Mouse (Mus musculus) large intestine, adult 2 months (tissue): ENCODE measurements around the gene Gramd2. TPM values are rescaled to one million over a fixed set of nuclear protein-coding genes. Genes with fewer than 3 reads are reported as not detected.

ENCODE experiments used
- DNase-seq: peaks from one replicate; pipeline ENCODE4 v3.0.0-alpha.2; 2012; ENCODE audit warnings: low read depth, low spot score
- whole genome bisulfite sequencing: fragments of 180-500 bp; shearing (Covaris S2); methylation state at CpG from one replicate; pipeline ENCODE4 v1.1.7; 2018; 5-methylcytosine and 5-hydroxymethylcytosine counted together
- polyA plus RNA-seq: library from polyadenylated mRNA; depleted of rRNA; stranded (reverse); fragments of >200 nt; gene quantifications from 2 replicates; pipeline ENCODE4 v1.2.3, GENCODE M21; 2012

Gramd2 gene
- polyA plus RNA-seq, 1 experiment = 3.7 TPM

GRCm38 (mm10) chr9:59709225-59709624 lies 29.3 kb downstream of the Gramd2 start:
- DNase-seq = no peak
- WGBS = 58% methylated on average over 3 of the region's 3 CpGs

GRCm38 (mm10) chr9:59716275-59716898 lies 36.4 kb downstream of the Gramd2 start:
- no peak for DNase-seq
- 26% methylated on average over 7 of the region's 7 CpGs for WGBS

GRCm38 (mm10) chr9:59718237-59718636 lies 38.3 kb downstream of the Gramd2 start:
- DNase-seq = no peak
- 89% methylated on average over 4 of the region's 4 CpGs for WGBS

DNA sequence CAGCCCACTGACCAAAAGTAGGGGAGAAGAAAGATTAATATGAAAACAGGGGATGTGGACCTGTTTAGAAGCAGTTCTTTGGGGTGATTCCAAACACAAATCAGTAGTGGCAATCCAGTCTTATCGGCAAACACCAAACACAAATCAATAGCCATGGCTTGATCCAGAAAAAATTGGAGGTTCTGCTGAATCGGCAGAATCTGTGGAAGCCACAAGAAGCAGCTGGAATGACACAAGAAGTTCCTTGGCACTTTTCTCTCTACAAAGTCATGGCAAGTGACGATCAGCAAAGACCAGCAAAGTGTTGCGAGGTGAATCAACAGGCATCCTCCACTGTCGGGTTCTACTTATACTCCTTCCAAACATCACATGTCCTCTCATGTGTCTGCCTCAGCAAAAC lies 41.2 kb downstream of the Gramd2 start:
- 80% methylated on average over 5 of the region's 5 CpGs for WGBS

DNA sequence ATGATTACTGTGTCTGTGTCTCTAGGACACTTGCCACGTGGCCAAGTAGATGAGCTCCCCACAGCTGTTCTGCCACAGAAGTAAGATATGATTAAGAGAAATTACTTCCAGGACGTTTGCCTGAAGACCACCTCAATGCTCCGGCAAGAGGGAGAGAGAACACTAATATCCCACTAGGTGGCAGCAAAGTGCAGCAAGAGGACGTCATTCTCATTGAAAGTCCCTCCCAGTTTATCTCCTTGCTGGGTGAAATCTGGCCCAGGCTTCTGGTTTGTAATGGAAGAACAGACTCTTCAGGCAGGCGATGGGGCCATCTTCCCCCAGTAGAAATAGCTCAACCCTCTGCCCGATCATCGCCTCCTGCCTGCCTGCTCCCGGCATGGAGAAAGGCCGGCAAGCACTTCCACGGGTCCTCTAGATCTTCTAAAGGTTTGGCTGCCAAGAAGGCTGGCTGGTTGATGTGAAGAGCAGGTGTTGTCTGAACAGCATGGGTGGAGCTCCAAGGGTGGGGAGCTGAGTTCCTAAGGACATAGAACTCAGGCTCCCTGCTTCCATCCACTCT lies 43.2 kb downstream of the Gramd2 start:
- WGBS = 3% methylated on average over 10 of the region's 10 CpGs
- peak; percentile 71 for DNase-seq

More for the DNA sequence above, 41.2 kb downstream of the Gramd2 start:
- no peak for DNase-seq

GRCm38 (mm10) chr9:59723791-59724442 lies 44.0 kb downstream of the Gramd2 start:
- no peak for DNase-seq
- WGBS = 60% methylated on average over 8 of the region's 8 CpGs

GRCm38 (mm10) chr9:59725515-59725914 lies 45.6 kb downstream of the Gramd2 start:
- WGBS = 80% methylated on average over 10 of the region's 10 CpGs
- no peak for DNase-seq

DNA sequence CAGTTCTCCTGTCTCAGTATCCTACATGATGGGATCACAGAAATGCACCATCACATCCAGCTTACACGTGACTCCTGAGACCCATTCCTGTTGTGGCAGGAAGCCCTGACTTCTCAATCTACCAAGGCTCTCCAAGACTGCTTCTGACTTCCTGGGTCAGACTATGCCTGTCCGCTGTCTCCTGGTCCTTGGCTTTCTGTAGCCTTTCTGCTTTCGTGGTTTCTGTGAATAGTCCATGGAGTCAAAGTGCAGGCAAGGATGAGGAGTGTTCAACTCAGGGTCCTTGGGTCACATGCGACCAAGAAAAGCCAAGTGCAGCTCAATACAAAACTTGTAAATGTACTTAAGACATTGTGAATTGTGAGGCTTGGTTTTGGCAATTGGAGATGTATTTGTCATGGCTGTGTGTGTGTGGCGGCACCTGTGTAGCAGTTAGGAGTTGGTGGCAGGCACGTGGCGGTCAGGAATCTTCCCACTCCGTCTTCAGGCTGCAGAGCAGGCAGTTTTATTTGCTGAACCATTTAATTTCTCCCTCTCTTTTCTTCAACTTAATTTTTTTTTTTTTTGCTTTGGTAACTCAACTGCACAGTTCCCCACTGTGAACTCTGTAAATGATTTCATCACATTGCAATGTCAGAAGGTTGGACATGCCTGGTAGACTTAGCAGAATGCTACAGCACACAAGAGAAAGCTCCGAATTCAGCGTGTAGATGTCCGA lies 47.8 kb downstream of the Gramd2 start:
- 79% methylated on average over 11 of the region's 11 CpGs for WGBS
- DNase-seq = no peak

GRCm38 (mm10) chr9:59731136-59731535 lies 51.2 kb downstream of the Gramd2 start:
- no peak for DNase-seq
- 89% methylated on average over 5 of the region's 5 CpGs for whole genome bisulfite sequencing

GRCm38 (mm10) chr9:59733075-59733474 lies 53.1 kb downstream of the Gramd2 start:
- 66% methylated on average over 6 of the region's 6 CpGs for WGBS
- DNase-seq = no peak

DNA sequence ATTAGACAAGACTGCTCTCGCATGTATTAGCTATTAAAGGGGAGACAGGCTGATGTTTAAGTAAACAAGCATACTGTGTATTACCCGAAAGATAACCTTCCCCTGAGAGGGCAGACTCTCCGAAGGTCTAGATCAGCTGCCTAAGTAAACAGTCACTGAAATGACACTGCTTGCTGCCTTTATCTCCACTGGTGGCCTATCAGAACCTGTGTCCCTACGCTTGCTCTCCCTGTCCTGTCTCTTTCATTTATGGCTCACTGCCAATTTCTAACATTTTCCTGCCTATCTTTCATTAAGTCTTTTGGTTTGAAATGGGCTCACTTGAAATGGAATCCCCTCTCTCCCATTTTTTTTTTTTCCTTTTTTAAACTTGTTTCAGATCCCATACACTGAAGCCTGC lies 55.5 kb downstream of the Gramd2 start:
- 55% methylated on average over 4 of the region's 4 CpGs for WGBS
- no peak for DNase-seq

GRCm38 (mm10) chr9:59740593-59740992 lies 60.6 kb downstream of the Gramd2 start:
- no peak for DNase-seq
- whole genome bisulfite sequencing = 30% methylated on average over 2 of the region's 2 CpGs

GRCm38 (mm10) chr9:59743903-59744302 lies 64.0 kb downstream of the Gramd2 start:
- no peak for DNase-seq
- 86% methylated on average over 3 of the region's 3 CpGs for WGBS

DNA sequence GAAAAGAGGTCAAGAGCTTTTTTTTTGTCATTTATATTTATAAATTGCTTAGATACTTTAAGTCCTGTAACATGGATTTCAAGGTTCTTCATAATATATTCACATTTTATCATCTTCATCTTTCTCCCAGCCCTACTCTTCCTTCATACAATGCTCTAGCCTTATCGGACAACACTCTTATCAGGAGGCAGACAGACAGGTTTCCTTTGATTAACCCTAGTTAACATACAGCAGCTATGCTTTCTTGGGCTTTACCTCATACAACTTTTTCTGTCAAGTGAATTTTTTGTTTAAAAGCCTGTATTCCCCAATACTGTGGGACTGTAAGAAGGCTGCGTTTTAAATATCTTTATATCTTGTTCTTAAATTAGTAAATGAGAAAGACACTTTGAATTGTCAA lies 68.4 kb downstream of the Gramd2 start:
- WGBS = 85% methylated on average over 2 of the region's 2 CpGs
- DNase-seq = no peak

- 75% methylated on average over 11 of the region's 11 CpGs for WGBS
- no peak for DNase-seq
Observed at GRCm38 (mm10) chr9:59748969-59749368, 69.0 kb downstream of the Gramd2 start.

- no peak for DNase-seq
- 28% methylated on average over 12 of the region's 12 CpGs for WGBS
Observed at GRCm38 (mm10) chr9:59749581-59750265, 69.8 kb downstream of the Gramd2 start.

DNA sequence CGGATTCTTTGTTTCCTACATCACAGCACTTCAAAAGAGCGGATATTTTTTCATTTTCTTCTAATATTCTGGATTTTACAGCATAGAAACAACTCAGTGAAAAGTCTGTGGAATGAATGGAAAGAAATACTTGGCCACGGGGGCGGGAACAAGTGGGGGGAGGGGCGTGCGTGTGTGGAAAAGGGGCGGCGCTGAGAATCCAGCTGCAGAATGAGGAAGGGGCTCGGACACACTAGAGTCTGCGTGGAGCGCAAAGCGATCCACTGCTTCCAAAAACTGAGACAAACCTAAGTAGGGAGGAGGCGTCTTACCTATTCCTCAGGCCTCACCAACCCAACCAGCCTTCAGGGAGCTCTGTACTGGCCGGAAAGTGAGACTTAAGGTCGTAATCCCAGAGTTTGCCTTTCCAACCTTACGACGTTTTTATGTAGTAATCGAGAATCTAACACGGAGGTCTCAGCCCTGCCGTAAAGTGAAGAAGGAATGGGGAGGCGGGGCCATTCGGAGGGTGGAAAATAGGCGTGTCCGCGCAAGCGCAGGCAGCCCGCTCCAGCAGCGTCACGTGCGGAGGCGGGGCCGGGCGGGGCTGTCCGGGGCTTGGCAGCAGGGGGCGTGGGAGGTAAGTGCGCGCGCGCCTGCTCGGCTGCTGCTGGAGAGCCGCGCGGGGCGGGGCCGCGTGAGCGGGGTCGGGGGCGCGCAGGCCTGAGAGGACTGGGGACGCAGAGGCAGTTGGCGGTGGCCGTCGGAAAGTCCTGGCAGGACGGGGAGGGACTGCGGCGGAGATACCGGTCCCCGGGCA lies 70.5 kb downstream of the Gramd2 start, which contains the start of the genes Senp8 and Myo9a:
Gene Senp8 (minus strand): TSS at position 444 of the 799 bp plus-strand sequence.
Gene Myo9a (plus strand): TSS at position 630 of the 799 bp plus-strand sequence.
- peak; percentile 85 for DNase-seq
- 1% methylated on average over 59 of the region's 59 CpGs for WGBS

DNA sequence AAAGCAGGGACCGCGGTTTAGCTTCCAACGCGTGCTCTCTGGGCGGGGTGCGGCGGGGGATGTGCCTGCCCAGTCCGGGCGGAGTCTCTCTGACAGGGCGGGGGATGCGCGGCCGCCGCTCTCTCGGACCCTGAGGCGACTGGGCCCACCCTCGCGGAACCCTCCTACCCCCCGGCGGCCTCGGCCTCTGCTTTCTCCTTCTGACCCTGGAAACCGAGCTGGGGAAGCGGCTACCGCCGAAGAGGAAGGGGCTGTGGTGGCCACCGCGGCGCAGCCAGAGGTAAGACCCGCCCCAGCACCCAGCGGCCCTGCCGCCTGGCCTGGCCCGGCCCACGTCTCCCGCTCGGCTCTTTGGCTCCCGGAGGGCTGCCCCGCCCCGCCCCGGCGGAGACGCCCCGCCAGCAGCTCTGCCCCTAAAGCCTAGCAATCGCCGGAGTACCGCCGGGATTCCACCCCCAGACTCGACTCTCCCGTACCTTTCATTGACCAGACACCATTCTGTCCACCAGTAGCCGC lies 71.2 kb downstream of the Gramd2 start:
- peak; percentile 56 for DNase-seq
- WGBS = under 1% methylated on average over 49 of the region's 49 CpGs

DNA sequence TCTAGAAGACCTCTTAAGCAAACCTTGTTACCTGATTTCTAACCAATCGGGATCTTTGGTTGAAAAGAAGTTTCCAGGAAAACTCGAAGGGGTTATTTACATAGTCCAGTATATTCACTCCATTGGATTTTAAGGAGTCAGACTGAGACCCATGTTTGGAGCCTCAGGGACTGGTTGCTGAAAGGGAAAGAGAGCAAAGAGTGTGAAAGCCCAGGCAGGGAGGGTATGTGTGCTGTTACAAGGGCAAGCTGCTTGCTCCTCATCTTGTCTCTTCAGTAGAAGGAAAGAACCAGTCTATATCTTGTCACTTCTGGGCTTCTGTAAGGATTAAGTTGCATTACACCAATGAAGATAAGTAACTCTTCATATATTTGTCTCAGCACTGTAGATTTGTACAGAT lies 72.0 kb downstream of the Gramd2 start:
- DNase-seq = no peak

More for the DNA sequence above, 72.0 kb downstream of the Gramd2 start:
- WGBS = 0% methylated on average over 2 of the region's 2 CpGs
